Comparison of ENCODE assay signal across 9 mouse cellular contexts in the genomic region with DNA sequence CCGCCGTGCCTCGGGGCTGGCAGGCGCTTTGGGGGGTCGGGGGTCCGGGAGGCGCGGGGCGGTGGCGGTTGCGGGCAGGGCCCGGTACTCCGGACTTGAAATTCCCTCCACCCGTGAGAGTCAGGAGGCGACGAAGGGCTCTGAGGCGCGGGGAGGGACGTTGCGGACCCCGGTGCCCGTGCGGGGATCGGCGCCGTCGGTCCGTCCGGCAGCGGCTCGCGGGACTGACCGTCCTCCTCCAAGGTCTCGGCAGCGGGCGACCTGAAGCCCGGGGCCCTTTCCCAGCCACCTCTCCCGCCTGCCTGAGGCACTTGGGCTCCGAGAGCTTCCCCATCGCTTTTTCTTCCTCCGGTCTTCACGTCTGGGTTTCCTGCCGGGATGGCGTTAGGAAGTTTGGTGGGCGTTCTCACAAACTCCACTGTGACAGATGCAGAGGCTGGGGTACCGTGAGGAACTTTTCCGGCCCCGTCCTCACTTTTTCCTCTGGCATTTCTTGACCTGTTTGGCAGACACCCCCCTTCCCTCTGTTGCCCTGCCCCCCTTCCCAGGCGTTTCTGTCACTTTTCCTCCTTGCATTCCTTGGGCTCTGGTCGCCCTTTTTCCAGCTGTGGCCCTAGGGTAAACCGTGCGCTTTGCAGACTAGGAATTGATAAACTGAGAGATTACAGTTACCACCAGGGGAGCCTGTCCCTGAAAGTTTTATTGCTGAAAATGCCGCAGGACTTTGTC. TPM values are rescaled to one million over a fixed set of nuclear protein-coding genes. Genes with fewer than 3 reads are reported as not detected.
DNase-seq lines count a peak whose midpoint lies in the region; ATAC-seq and TF ChIP-seq lines count a peak whose summit lies in the region.
"Had no signal": no experiment of that assay in that cellular context is flagged by ENCODE, and none has a peak within 500 bp of the region (broad histone marks: within the 10 kb centered on the region; RNA-seq: fewer than 3 reads in every experiment).

No protein-coding gene starts in this region.

- no peaks in the 10 kb centered on the region for H3K9me3 ChIP-seq in forebrain, embryonic 13.5 days (replicated peaks)
- no peaks in the 10 kb centered on the region for H3K9me3 ChIP-seq in limb, embryonic 12.5 days
- H3K9me3 ChIP-seq in midbrain, embryonic 14.5 days (ENCODE audit: control insufficient read depth, low read length), result no peaks in the 10 kb centered on the region

- H3K4me1 ChIP-seq in testis, adult 2 months (ENCODE audit: control insufficient read depth, insufficient read depth, low read length), result no peaks in the 10 kb centered on the region; the same call in 1 of the 2 replicates
- H3K4me1 ChIP-seq in forebrain, embryonic 13.5 days, result peaks cover 10% of the 10 kb centered on the region; the same call in 1 of the 2 replicates
- peaks cover 7% of the 10 kb centered on the region; the same call in 1 of the 2 replicates for H3K4me1 ChIP-seq in limb, embryonic 12.5 days (replicated peaks)
- no peaks in the 10 kb centered on the region for H3K4me1 ChIP-seq in midbrain, embryonic 14.5 days (ENCODE audit: control insufficient read depth, insufficient read depth, low read length)

- H3K9ac ChIP-seq in forebrain, embryonic 13.5 days, result peak overlapping the region; percentile 60
- H3K9ac ChIP-seq in limb, embryonic 12.5 days (replicated peaks), result peak overlapping the region; percentile 71
- peak overlapping the region; percentile 49 for H3K9ac ChIP-seq in midbrain, embryonic 14.5 days (replicated peaks; ENCODE audit: low read length)

- DNase-seq in testis, postnatal 14 days (ENCODE audit: low spot score), result no peak
- DNase-seq in heart, postnatal 4 days, result peak; percentile 53
- DNase-seq in midbrain, embryonic 14.5 days, result peak; percentile 45
- no peak for DNase-seq in natural killer cell, adult 2 months (ENCODE audit: low spot score in 2 of 2)
- DNase-seq in left cerebral cortex, adult 18-20 months (ENCODE audit: low spot score in 2 of 2), result no peak

- H3K36me3 ChIP-seq in testis, adult 2 months (ENCODE audit: control insufficient read depth, insufficient read depth, low read length), result peaks cover 1% of the 10 kb centered on the region; the same call in 1 of the 2 replicates
- H3K36me3 ChIP-seq in forebrain, embryonic 13.5 days (ENCODE audit: poor library complexity, severe bottlenecking), result no peaks in the 10 kb centered on the region
- no peaks in the 10 kb centered on the region for H3K36me3 ChIP-seq in limb, embryonic 12.5 days
- no peaks in the 10 kb centered on the region for H3K36me3 ChIP-seq in midbrain, embryonic 14.5 days (ENCODE audit: control insufficient read depth, insufficient read depth, low read length)
- H3K36me3 ChIP-seq: G1E had no signal

- WGBS in forebrain, embryonic 13.5 days, result under 1% methylated on average over 45 of the region's 53 CpGs
- under 1% methylated on average over 53 of the region's 53 CpGs for WGBS in limb, embryonic 12.5 days
- WGBS in midbrain, embryonic 14.5 days, result under 1% methylated on average over 53 of the region's 53 CpGs

- TF ChIP-seq CTCF in testis, adult 2 months (IDR thresholded peaks at IDR 0.05; ENCODE audit: control insufficient read depth, insufficient read depth, insufficient replicate concordance, low read depth, low read length), result no peak

- peak; percentile 67 for ATAC-seq in forebrain, embryonic 13.5 days
- peak; percentile 39; the same call in 1 of the 2 replicates for ATAC-seq in limb, embryonic 12.5 days (ENCODE audit: insufficient number of reproducible peaks, insufficient read depth, low FRiP score, low TSS enrichment, low read depth)
- no peak; the same call in 1 of the 2 replicates for ATAC-seq in midbrain, embryonic 14.5 days (ENCODE audit: low FRiP score, low TSS enrichment)

- peak overlapping the region; percentile 97 for H3K27ac ChIP-seq in testis, adult 2 months (ENCODE audit: control insufficient read depth, insufficient read depth, low read depth, low read length)
- no peak overlapping the region for H3K27ac ChIP-seq in forebrain, embryonic 13.5 days
- H3K27ac ChIP-seq in limb, embryonic 12.5 days, result 0 out of 2 replicates have a peak overlapping the region, but pooled peaks have one; percentile 23
- H3K27ac ChIP-seq in midbrain, embryonic 14.5 days (replicated peaks; ENCODE audit: low read depth, low read length), result no peak overlapping the region

- TF ChIP-seq POLR2A in testis, adult 2 months (IDR thresholded peaks at IDR 0.05; ENCODE audit: control insufficient read depth, low read depth, low read length), result no peak

- no peaks in the 10 kb centered on the region for H3K27me3 ChIP-seq in testis, adult 2 months (ENCODE audit: control insufficient read depth, insufficient read depth, low read length)
- H3K27me3 ChIP-seq in forebrain, embryonic 13.5 days, result peaks cover 38% of the 10 kb centered on the region
- H3K27me3 ChIP-seq in limb, embryonic 12.5 days, result 0 out of 2 replicates have a peak, but pooled peaks cover 14% of the 10 kb centered on the region
- peaks cover 28% of the 10 kb centered on the region for H3K27me3 ChIP-seq in midbrain, embryonic 14.5 days (ENCODE audit: control insufficient read depth, insufficient read depth, low read length)

- H3K4me2 ChIP-seq in forebrain, embryonic 13.5 days, result peak overlapping the region; percentile 85
- H3K4me2 ChIP-seq in limb, embryonic 12.5 days, result peak overlapping the region; percentile 76
- peak overlapping the region; percentile 85 for H3K4me2 ChIP-seq in midbrain, embryonic 14.5 days (ENCODE audit: low read length)

- peak overlapping the region; percentile 99 for H3K4me3 ChIP-seq in testis, adult 2 months (ENCODE audit: control insufficient read depth, low read depth, low read length)
- H3K4me3 ChIP-seq in forebrain, embryonic 13.5 days, result peak overlapping the region; percentile 55
- H3K4me3 ChIP-seq in limb, embryonic 12.5 days (replicated peaks), result peak overlapping the region; percentile 72
- peak overlapping the region; percentile 57 for H3K4me3 ChIP-seq in midbrain, embryonic 14.5 days (replicated peaks; ENCODE audit: low read depth, low read length)

RNA-seq across cellular contexts. Expression of gene Arhgap29, which starts 1.3 kb away (rescaled TPM):
- 72.9 and 78.3 TPM in 2 replicates for polyA plus RNA-seq in testis, adult 2 months (2012; rRNA removed)
- polyA plus RNA-seq in forebrain, embryonic 13.5 days (2015; fragmentation: Nextera tagmentation; extraction: Ambion mirVana), result 9.6 and 11.5 TPM in 2 replicates
- 100 to 1,000 TPM; 107 to 114 TPM for total RNA-seq in heart, postnatal 4 days (2021)
- 49.4 and 59.8 TPM in 2 replicates for polyA plus RNA-seq in limb, embryonic 12.5 days (2016; fragmentation: Nextera tagmentation; extraction: Ambion mirVana)
- 5.5 and 33.7 TPM in 2 replicates for polyA plus RNA-seq in midbrain, embryonic 14.5 days (2014; fragmentation: Nextera tagmentation; extraction: Ambion mirVana)
- 10 to 100 TPM; 20.7 to 24.6 TPM for total RNA-seq in left cerebral cortex, adult 18-20 months (2021)

Comparison
In these comparisons a context has a peak if more than half of its experiments do, and no peak if none do; other contexts are left out.
1. H3K27ac ChIP-seq: peak in testis, adult 2 months (single experiment) and limb, embryonic 12.5 days (single experiment); none in forebrain, embryonic 13.5 days (single experiment) and midbrain, embryonic 14.5 days (single experiment).
2. DNase-seq: peak in heart, postnatal 4 days (single experiment) and midbrain, embryonic 14.5 days (single experiment); none in testis, postnatal 14 days (single experiment), natural killer cell, adult 2 months (0 of 2) and left cerebral cortex, adult 18-20 months (0 of 2).
3. Peak in every context shown above with its lines, with median percentiles within 50 percentile points of each other: H3K4me3 ChIP-seq, H3K4me2 ChIP-seq and H3K9ac ChIP-seq.